Mouse (Mus musculus): ENCODE results near the gene Dvl3.
"Not testable (repeated sequence)": the region's sequence is repeated elsewhere in the genome, so short reads cannot be mapped to it uniquely, and the experiment has no call there.

- not testable (repeated sequence) for TF ChIP-seq CTCF, POLR2A (IDR thresholded peaks at IDR 0.05; ENCODE audit: insufficient read depth, low read depth, low read length)
Observed at GRCm38 (mm10) chr16:20479026-20479760, 37.6 kb upstream of the Dvl3 start.
